Mouse (Mus musculus) intestine, embryonic 16.5 days (tissue): ENCODE results near the gene Ankrd13d. TPM values are rescaled to one million over a fixed set of nuclear protein-coding genes. Genes with fewer than 3 reads are reported as not detected.
A peak's percentile ranks its signal among the peaks of the same experiment; 100 is the strongest.

Experiments used
- ATAC-seq: fragments of 200-750 bp; cut with Nextera tagmentation; 2 replicates; pipeline ENCODE4 v1.8.0; 2017; ENCODE audit warnings: moderate TSS enrichment, moderate library complexity
- H3K27ac ChIP-seq: fragments of 300-500 bp; sonication (generic); 2 replicates; pipeline ENCODE4 v1.5.1; 2014; ENCODE audit warnings: mild to moderate bottlenecking, low read length
- H3K27me3 ChIP-seq: fragments of 300-500 bp; sonication (generic); replicated peaks from 2 replicates; pipeline ENCODE4 v1.6.1; 2014; ENCODE audit warnings: low read length, control low read depth, mixed read lengths; ENCODE audit not compliant: control insufficient read depth, insufficient read depth
- H3K36me3 ChIP-seq: fragments of 300-500 bp; sonication (generic); 2 replicates; pipeline ENCODE4 v1.6.1; 2014; ENCODE audit warnings: low read length, control low read depth; ENCODE audit not compliant: control insufficient read depth, insufficient read depth
- H3K4me1 ChIP-seq: fragments of 300-500 bp; sonication (generic); 2 replicates; pipeline ENCODE4 v1.6.1; 2014; ENCODE audit warnings: low read length, control low read depth, mixed read lengths; ENCODE audit not compliant: control insufficient read depth, insufficient read depth
- H3K4me2 ChIP-seq: fragments of 300-500 bp; sonication (generic); 2 replicates; pipeline ENCODE4 v1.6.1; 2014; ENCODE audit warnings: low read depth, low read length, control low read depth
- H3K4me3 ChIP-seq: fragments of 300-500 bp; sonication (generic); 2 replicates; pipeline ENCODE4 v1.5.1; 2014; ENCODE audit warnings: mild to moderate bottlenecking, low read length
- H3K9ac ChIP-seq: fragments of 300-500 bp; sonication (generic); 2 replicates; pipeline ENCODE4 v1.6.1; 2014; ENCODE audit warnings: low read depth, low read length
- H3K9me3 ChIP-seq: fragments of 300-500 bp; sonication (generic); 2 replicates; pipeline ENCODE4 v1.6.1; 2016; ENCODE audit warnings: low read length, control low read depth; ENCODE audit not compliant: control insufficient read depth
- WGBS: fragments of 180-500 bp; shearing (Covaris S2); extraction: QIAGEN DNeasy Blood & Tissue Kit; methylation state at CpG from one replicate; pipeline ENCODE4 v1.1.7; 2014; 5-methylcytosine and 5-hydroxymethylcytosine counted together
- polyA plus RNA-seq: library from polyadenylated mRNA; unstranded; fragments of >200 nt; fragmentation: Nextera tagmentation; extraction: Ambion mirVana; gene quantifications from 2 replicates; pipeline ENCODE4 v1.2.1, GENCODE M21; 2015

Gene Ankrd13d
- polyA plus RNA-seq, 1 experiment from 2014 or later, result 4.6 TPM

GRCm38 (mm10) chr19:4303640-4303995, 20.7 kb upstream of the Ankrd13d start:
- H3K36me3 ChIP-seq, result no peaks in the 10 kb centered on the region
- no peaks in the 10 kb centered on the region for H3K9me3 ChIP-seq
- H3K4me1 ChIP-seq, result peaks cover 59% of the 10 kb centered on the region
- H3K4me3 ChIP-seq, result no peak overlapping the region
- H3K9ac ChIP-seq, result no peak overlapping the region
- no peak overlapping the region; the same call in 1 of the 2 replicates for H3K27ac ChIP-seq
- no peaks in the 10 kb centered on the region for H3K27me3 ChIP-seq
- WGBS, result 90% methylated on average over 5 of the region's 5 CpGs
- H3K4me2 ChIP-seq, result peak overlapping the region; percentile 76; the same call in 1 of the 2 replicates
- ATAC-seq, result no peak

GRCm38 (mm10) chr19:4302936-4303639, 20.2 kb upstream of the Ankrd13d start:
- peak overlapping the region; percentile 76 for H3K4me2 ChIP-seq
- peaks cover 62% of the 10 kb centered on the region for H3K4me1 ChIP-seq
- H3K36me3 ChIP-seq, result no peaks in the 10 kb centered on the region
- peak overlapping the region; percentile 52 for H3K9ac ChIP-seq
- no peak overlapping the region for H3K4me3 ChIP-seq
- 57% methylated on average over 7 of the region's 7 CpGs for WGBS
- no peaks in the 10 kb centered on the region for H3K9me3 ChIP-seq
- H3K27ac ChIP-seq, result peak overlapping the region; percentile 73
- no peak for ATAC-seq
- no peaks in the 10 kb centered on the region for H3K27me3 ChIP-seq

- Histone ChIP-seq H3K27me3 (no peaks in the 10 kb centered on the region), H3K9ac (peak overlapping the region; percentile 52), H3K36me3 (no peaks in the 10 kb centered on the region), H3K4me1 (peaks cover 68% of the 10 kb centered on the region), H3K9me3 (no peaks in the 10 kb centered on the region), H3K4me3 (peak overlapping the region; percentile 17; the same call in 1 of the 2 replicates), H3K4me2 (peak overlapping the region; percentile 43), H3K27ac (peak overlapping the region; percentile 73)
- 18% methylated on average over 21 of the region's 21 CpGs for WGBS
- 0 out of 2 replicates have a peak, but pooled peaks have one; percentile 7 for ATAC-seq
These were observed 19.1 kb upstream of the Ankrd13d start for GRCm38 (mm10) chr19:4301735-4302651.

GRCm38 (mm10) chr19:4300852-4301734, 18.2 kb upstream of the Ankrd13d start:
- ATAC-seq, result no peak
- no peaks in the 10 kb centered on the region for H3K36me3 ChIP-seq
- WGBS, result 58% methylated on average over 11 of the region's 11 CpGs
- H3K4me3 ChIP-seq, result peak overlapping the region; percentile 17; the same call in 1 of the 2 replicates
- peak overlapping the region; percentile 52; the same call in 1 of the 2 replicates for H3K9ac ChIP-seq
- no peaks in the 10 kb centered on the region for H3K27me3 ChIP-seq
- peaks cover 68% of the 10 kb centered on the region for H3K4me1 ChIP-seq
- H3K27ac ChIP-seq, result peak overlapping the region; percentile 73
- H3K9me3 ChIP-seq, result no peaks in the 10 kb centered on the region
- peak overlapping the region; percentile 43 for H3K4me2 ChIP-seq

- Histone ChIP-seq H3K36me3 (no peaks in the 10 kb centered on the region), H3K27me3 (no peaks in the 10 kb centered on the region), H3K9me3 (no peaks in the 10 kb centered on the region), H3K27ac (peak overlapping the region; percentile 73), H3K4me2 (0 out of 2 replicates have a peak overlapping the region, but pooled peaks have one; percentile 8), H3K9ac (peak overlapping the region; percentile 41), H3K4me1 (peaks cover 68% of the 10 kb centered on the region), H3K4me3 (no peak overlapping the region)
- peak; percentile 45 for ATAC-seq
- WGBS, result 39% methylated on average over 7 of the region's 7 CpGs
These were observed 17.4 kb upstream of the Ankrd13d start for GRCm38 (mm10) chr19:4300271-4300704.

GRCm38 (mm10) chr19:4299574-4300270, 16.8 kb upstream of the Ankrd13d start:
- H3K4me3 ChIP-seq, result no peak overlapping the region
- H3K27me3 ChIP-seq, result no peaks in the 10 kb centered on the region
- H3K27ac ChIP-seq, result peak overlapping the region; percentile 73
- H3K36me3 ChIP-seq, result no peaks in the 10 kb centered on the region
- H3K4me2 ChIP-seq, result 0 out of 2 replicates have a peak overlapping the region, but pooled peaks have one; percentile 8
- ATAC-seq, result peak; percentile 42
- WGBS, result 76% methylated on average over 6 of the region's 6 CpGs
- peaks cover 63% of the 10 kb centered on the region for H3K4me1 ChIP-seq
- H3K9ac ChIP-seq, result peak overlapping the region; percentile 41
- no peaks in the 10 kb centered on the region for H3K9me3 ChIP-seq

- 85% methylated on average over 7 of the region's 7 CpGs for WGBS
- H3K4me2 ChIP-seq, result no peak overlapping the region
- no peak for ATAC-seq
- H3K27ac ChIP-seq, result peak overlapping the region; percentile 8; the same call in 1 of the 2 replicates
- H3K36me3 ChIP-seq, result no peaks in the 10 kb centered on the region
- no peak overlapping the region for H3K9ac ChIP-seq
- peaks cover 57% of the 10 kb centered on the region for H3K4me1 ChIP-seq
- no peak overlapping the region for H3K4me3 ChIP-seq
- no peaks in the 10 kb centered on the region for H3K9me3 ChIP-seq
- H3K27me3 ChIP-seq, result no peaks in the 10 kb centered on the region
These were observed 16.2 kb upstream of the Ankrd13d start for GRCm38 (mm10) chr19:4299126-4299525.

- Histone ChIP-seq H3K27ac (no peak overlapping the region), H3K4me1 (peaks cover 54% of the 10 kb centered on the region), H3K9ac (0 out of 2 replicates have a peak overlapping the region, but pooled peaks have one; percentile 31), H3K27me3 (no peaks in the 10 kb centered on the region), H3K9me3 (no peaks in the 10 kb centered on the region), H3K36me3 (no peaks in the 10 kb centered on the region), H3K4me2 (no peak overlapping the region), H3K4me3 (no peak overlapping the region)
- 88% methylated on average over 17 of the region's 17 CpGs for WGBS
- no peak for ATAC-seq
These were observed 15.6 kb upstream of the Ankrd13d start for GRCm38 (mm10) chr19:4298322-4299121.
